Mouse (Mus musculus) c-Kit-positive CD71-positive TER-119-positive erythroid progenitor cells, embryonic 14.5 days (primary cell): ENCODE measurements around the gene Col23a1.
A peak's percentile ranks its signal among the peaks of the same experiment; 100 is the strongest.

Experiments used
- DNase-seq: peaks from one replicate; pipeline ENCODE4 v3.0.0-alpha.2; 2013; ENCODE audit warnings: low spot score

Col23a1 gene

GRCm38 (mm10) chr11:51388892-51389340 lies 99.2 kb downstream of the Col23a1 start:
- no peak for DNase-seq

GRCm38 (mm10) chr11:51389763-51390162 lies 100.0 kb downstream of the Col23a1 start:
- DNase-seq, result no peak

DNA sequence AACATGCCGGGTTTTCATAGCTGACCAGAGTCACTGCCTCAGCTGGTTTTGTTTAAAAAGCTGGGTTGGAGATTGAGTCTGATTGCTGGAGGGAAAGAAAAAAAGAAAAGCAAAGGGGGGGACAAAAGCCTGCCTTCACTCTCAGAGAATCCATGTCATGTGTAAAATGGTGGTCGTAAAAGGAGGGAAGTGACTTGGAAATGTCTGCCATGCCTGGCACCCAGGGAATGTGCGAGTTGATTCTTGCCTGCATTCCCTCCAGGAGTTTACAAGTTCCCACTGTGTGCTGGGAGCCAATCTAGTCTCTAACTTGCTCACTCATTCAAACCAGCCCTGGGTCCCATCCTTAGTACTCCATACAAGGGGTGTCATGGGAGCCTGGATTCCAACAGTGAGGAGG lies 100.8 kb downstream of the Col23a1 start:
- no peak for DNase-seq

DNA sequence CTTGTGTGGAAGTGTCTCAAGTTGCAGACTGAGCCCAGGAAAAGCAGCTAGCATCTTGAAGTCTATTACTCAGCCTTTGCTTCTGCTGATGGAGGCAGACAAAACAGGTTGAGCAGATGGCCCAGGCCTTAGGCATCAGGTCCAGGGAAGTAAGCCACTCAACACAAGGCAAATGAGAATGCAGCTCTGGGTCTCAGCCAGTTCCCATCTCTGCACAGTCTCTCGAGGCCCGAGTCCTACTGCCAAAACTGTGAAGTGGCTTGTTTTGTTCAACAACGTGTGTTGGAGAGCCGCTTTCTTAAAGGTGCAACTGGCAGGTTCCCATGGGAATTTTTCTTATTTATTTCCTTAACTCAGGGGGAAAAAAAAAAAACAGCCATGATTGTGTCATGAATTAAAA lies 101.8 kb downstream of the Col23a1 start:
- no peak for DNase-seq

DNA sequence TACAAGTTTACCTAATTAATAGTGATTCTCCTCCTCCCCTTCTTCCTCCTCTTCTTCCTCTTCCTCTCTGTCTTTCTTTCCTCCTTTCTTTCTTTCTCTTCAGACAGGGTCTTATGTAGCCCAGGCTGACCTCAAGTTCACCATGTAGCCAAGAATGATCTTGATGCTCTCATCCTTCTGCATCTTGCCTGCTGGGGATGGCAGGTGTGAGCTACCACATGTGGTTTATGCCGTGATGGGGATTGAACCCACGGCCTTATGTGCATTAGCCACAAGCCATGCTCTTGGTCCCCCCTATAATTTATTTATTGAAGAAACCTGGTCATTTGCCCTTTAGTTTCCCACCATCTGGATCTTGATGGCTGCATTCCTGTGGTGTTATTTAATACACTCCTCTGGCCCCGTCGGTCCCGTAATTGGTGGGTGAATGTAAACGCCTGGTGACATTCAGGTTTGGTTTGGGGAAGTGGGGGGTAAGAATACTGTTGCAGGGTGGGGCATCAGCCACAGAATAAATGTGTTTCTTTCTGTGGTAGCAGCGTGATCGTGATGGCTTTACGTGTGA lies 104.7 kb downstream of the Col23a1 start:
- DNase-seq, result no peak

- no peak for DNase-seq
These were observed 106.7 kb downstream of the Col23a1 start for GRCm38 (mm10) chr11:51396451-51396850.

- no peak for DNase-seq
These were observed 108.4 kb downstream of the Col23a1 start for GRCm38 (mm10) chr11:51398084-51398483.

GRCm38 (mm10) chr11:51400356-51400755 lies 110.6 kb downstream of the Col23a1 start:
- peak; percentile 56 for DNase-seq

GRCm38 (mm10) chr11:51401481-51402128 lies 111.9 kb downstream of the Col23a1 start:
- no peak for DNase-seq

GRCm38 (mm10) chr11:51403886-51404285 lies 114.2 kb downstream of the Col23a1 start:
- DNase-seq, result no peak

DNA sequence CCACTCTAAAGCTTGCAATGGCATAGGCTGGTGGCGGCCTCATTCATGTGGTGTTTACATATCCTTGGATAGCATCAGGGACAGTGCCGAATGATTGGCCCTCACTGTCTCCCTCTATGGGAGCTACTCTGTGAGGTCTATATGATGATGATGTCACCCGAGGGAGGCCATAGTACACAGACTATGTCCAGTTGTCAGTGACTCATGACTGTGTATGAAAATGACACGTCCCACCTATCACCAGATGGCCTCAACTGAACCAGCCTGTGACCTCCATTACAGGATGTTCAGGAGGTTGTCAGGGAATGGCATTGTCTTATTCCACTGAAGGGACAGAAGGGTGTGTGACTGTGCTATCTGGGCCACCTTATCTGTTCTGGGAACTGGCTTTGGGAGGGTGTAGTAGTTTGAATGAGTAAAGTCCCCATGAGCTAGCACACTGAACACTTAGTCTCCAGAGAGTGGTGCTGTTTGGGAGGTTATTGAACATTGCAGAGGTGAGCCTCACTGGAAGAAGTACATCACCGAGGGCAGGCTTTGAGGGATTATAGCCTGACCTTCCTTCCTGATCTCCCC lies 115.2 kb downstream of the Col23a1 start:
- peak; percentile 72 for DNase-seq

DNA sequence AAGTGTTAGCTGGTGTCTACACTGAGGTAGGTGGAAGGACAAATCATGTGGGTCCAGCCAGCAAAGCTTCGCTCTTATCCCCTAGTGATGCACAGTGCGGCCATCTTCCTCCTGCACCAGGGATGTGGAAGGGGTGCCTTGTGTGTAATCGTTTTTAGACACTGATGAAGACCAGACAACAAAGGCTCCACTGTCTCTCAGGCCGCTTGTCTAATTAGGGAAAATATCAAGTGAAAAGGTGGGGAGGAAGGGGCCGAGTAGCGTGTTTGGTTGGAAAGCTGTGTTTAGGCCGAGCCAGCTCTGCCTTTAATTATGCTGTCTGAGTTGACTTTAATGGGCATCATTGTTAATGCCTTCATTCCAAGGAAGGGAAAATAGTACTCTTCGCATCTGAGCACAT lies 116.8 kb downstream of the Col23a1 start:
- DNase-seq, result no peak

GRCm38 (mm10) chr11:51407351-51407750 lies 117.6 kb downstream of the Col23a1 start:
- no peak for DNase-seq

DNA sequence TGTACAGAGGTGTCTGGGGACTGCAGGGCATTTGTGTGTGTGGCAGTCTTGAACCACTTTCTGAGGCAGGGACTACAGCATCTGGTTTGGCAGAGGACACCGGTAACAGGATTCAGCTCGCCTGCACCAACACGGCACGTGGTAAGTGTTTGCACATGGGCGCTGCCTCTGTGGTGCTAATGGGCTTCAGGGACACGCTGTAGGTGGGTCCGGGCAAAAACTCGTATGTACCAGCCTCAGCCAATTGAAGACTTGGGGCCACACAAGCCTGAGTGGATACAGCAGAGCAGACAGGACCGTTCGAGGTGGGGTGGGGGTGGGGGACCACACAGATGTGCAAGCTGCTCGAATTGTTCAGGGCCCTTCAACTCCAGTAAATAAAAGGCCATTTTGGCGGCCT lies 121.1 kb downstream of the Col23a1 start:
- DNase-seq, result no peak

GRCm38 (mm10) chr11:51414520-51414919 lies 124.8 kb downstream of the Col23a1 start:
- DNase-seq, result no peak

GRCm38 (mm10) chr11:51415049-51415688 lies 125.4 kb downstream of the Col23a1 start:
- DNase-seq, result no peak

GRCm38 (mm10) chr11:51418807-51419206 lies 129.1 kb downstream of the Col23a1 start:
- DNase-seq, result no peak

- DNase-seq, result no peak
These were observed 132.2 kb downstream of the Col23a1 start for GRCm38 (mm10) chr11:51421878-51422277.

- no peak for DNase-seq
These were observed 133.0 kb downstream of the Col23a1 start for GRCm38 (mm10) chr11:51422713-51423112.

DNA sequence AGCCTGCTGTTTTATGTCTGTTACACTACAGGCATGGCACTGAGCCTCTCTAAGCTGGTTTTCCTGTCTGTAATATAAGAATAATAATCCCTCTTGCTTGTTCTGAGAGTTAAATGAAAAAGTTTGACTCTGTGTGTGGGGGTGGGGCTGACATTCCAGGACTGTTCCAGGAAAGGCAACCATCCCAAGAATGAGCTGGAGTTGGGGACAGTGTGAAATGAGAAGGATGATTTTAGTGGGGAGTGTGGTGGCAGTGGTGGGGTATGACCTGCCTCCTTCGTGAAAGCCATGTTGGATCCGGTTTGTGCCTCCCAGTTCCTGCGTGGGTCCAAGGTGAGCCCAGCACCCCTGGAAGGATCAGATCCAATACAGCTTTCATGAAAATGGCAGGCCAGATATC lies 136.4 kb downstream of the Col23a1 start:
- no peak for DNase-seq

DNA sequence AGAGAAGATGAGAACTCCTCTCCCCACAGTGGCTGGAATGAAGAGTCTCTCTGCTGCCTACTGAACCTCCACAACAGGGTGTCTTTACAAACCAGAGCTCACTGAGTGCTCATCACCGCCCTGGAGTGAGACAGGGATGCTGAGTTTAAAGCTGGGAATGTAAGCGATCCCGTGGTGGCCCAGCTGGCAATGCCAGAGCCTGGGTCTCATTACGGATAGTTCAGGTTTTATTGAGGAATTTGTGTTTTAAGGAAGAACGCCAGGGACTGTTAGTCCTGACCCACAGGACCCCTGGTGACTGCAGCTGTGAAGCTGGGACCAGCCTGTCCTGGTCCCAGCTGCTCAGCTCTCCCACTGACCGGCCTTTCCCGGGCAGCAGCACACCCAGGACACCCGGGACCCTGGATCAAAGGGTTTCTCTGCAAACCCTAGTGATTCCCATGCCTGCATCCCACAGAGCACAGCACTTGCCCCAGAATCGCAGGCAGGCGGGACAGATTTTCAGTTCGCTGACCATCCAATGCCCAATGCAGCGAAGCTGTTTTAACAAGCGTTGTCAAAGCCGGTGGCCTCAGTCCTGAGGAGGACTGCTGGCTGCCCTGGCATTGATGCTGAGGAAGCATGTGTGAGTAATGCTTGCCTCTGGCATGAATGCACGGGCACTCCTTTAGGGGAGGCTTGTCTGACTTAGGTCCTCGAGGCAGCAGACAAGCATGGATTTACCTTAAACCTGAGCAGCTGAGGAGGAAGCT lies 139.9 kb downstream of the Col23a1 start:
- DNase-seq, result no peak

DNA sequence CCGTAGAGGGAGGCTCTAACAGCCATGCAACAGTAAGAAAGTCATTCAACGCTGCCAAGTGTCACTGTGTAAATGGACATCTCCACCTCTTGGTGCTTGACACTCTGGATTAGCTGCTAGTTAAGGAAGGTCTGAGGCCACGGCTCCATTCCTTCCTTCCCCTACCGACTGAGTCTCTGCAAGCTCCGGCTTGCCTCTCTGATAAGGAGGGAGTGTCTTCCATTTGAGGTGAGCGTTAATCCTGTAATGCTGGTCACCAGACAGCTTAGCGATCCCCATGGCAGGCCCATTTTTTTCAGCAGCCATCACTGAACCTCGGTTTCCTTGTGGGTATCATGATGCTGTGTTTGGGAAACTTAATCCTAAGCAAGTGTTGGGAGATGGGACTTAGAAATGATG lies 140.5 kb downstream of the Col23a1 start:
- no peak for DNase-seq
